Mouse (Mus musculus): Measurements from ENCODE around the gene Gm21094. TPM values are rescaled to one million over a fixed set of nuclear protein-coding genes. Genes with fewer than 3 reads are reported as not detected.
"Not testable (repeated sequence)": the region's sequence is repeated elsewhere in the genome, so short reads cannot be mapped to it uniquely, and the experiment has no call there.

Gene Gm21094
- polyA plus RNA-seq (2012; ENCODE audit: insufficient read depth, insufficient read length, missing spikeins): not detected in 2 replicates

GRCm38 (mm10) chrY:32620343-32620742 is at the start of gene Gm21094:
Gene Gm21094, minus strand, starts transcription at chrY:32620443.
- H3K4me1 ChIP-seq (ENCODE audit: control insufficient read depth, insufficient read depth, insufficient read length, low read length); H3K4me3 ChIP-seq (ENCODE audit: insufficient read depth, low read depth, low read length); H3K27ac ChIP-seq (replicated peaks; ENCODE audit: low read depth, low read length): not testable (repeated sequence)
